In genomic region chr7:143837705-143838358, GRCm38 (mm10) we compare ENCODE assay signal across 40 mouse cellular contexts. TPM values are rescaled to one million over a fixed set of nuclear protein-coding genes. Genes with fewer than 3 reads are reported as not detected.
DNase-seq lines count a peak whose midpoint lies in the region; ATAC-seq lines count a peak whose summit lies in the region.
"Had no signal": no experiment of that assay in that cellular context is flagged by ENCODE, and none has a peak within 500 bp of the region (broad histone marks: within the 10 kb centered on the region; RNA-seq: fewer than 3 reads in every experiment).

No protein-coding gene starts in this region.

- H3K9me3 ChIP-seq in hindbrain, embryonic 12.5 days (replicated peaks), result no peaks in the 10 kb centered on the region
- H3K9me3 ChIP-seq: forebrain, embryonic 15.5 days; limb, embryonic 13.5 days; neural tube, embryonic 12.5 days had no signal

- no peak for ATAC-seq in hindbrain, embryonic 12.5 days (ENCODE audit: low FRiP score)
- ATAC-seq: activated CD4-positive, CD25-positive, alpha-beta regulatory T cell, adult 4 months; forebrain, embryonic 15.5 days; intestine, postnatal 0 days; midbrain, embryonic 16.5 days had no signal

- no peaks in the 10 kb centered on the region for H3K27me3 ChIP-seq in hindbrain, embryonic 12.5 days
- H3K27me3 ChIP-seq: CH12.LX; forebrain, embryonic 15.5 days; limb, embryonic 13.5 days; neural tube, embryonic 12.5 days had no signal

- no peak overlapping the region for H3K9ac ChIP-seq in hindbrain, embryonic 12.5 days
- H3K9ac ChIP-seq: forebrain, embryonic 15.5 days; hindbrain, embryonic 14.5 days; limb, embryonic 13.5 days; neural tube, embryonic 12.5 days had no signal

- H3K4me2 ChIP-seq in hindbrain, embryonic 12.5 days (replicated peaks), result no peak overlapping the region
- H3K4me2 ChIP-seq: forebrain, embryonic 15.5 days; hindbrain, embryonic 14.5 days; limb, embryonic 13.5 days; liver, embryonic 11.5 days; midbrain, embryonic 11.5 days; neural tube, embryonic 12.5 days had no signal

- H3K4me1 ChIP-seq in hindbrain, embryonic 12.5 days, result peaks cover 25% of the 10 kb centered on the region
- H3K4me1 ChIP-seq: limb, embryonic 13.5 days had no signal

- peaks cover 64% of the 10 kb centered on the region for H3K36me3 ChIP-seq in hindbrain, embryonic 12.5 days

- WGBS in hindbrain, embryonic 12.5 days, result 99% methylated on average over 3 of the region's 3 CpGs

- no peak overlapping the region for H3K27ac ChIP-seq in hindbrain, embryonic 12.5 days
- H3K27ac ChIP-seq: forebrain, embryonic 15.5 days; hindbrain, embryonic 14.5 days; limb, embryonic 13.5 days; neural tube, embryonic 12.5 days had no signal

- peak; percentile 4 for DNase-seq in adrenal gland, adult 2 months
- no peak for DNase-seq in adrenal gland, postnatal 36 days
- peak; percentile 18 for DNase-seq in left cerebral cortex, postnatal 4 days
- no peak for DNase-seq in left cerebral cortex, adult 18-20 months (ENCODE audit: low spot score in 2 of 2)
- DNase-seq in thymus, postnatal 14 days, result peak; percentile 70
- no peak for DNase-seq in right cerebral cortex, postnatal 25 days
- DNase-seq in testis, postnatal 10 days (ENCODE audit: low spot score), result no peak
- DNase-seq: adrenal gland, postnatal 10 days; cerebellum, adult 18-20 months; cerebellum, postnatal 25 days; heart, postnatal 14 days; kidney, adult 9 months; kidney, postnatal 10 days; layer of hippocampus, adult 9-11 months; lung, postnatal 36 days had no signal

- intact Hi-C loops in left cerebral cortex, postnatal 4 days (cut with DNase I), result no loop called here

- no peak overlapping the region for H3K4me3 ChIP-seq in hindbrain, embryonic 12.5 days
- H3K4me3 ChIP-seq: forebrain, embryonic 15.5 days; limb, embryonic 13.5 days; neural tube, embryonic 12.5 days had no signal

RNA-seq across cellular contexts. Expression of gene Dhcr7, which starts 14.9 kb away (rescaled TPM):
- 100 to 1,000 TPM; 689 to 950 TPM for total RNA-seq in adrenal gland, adult 2 months (2021)
- 917 and 1,241 TPM in 2 replicates for polyA plus RNA-seq in adrenal gland, adult 2 months (2012; rRNA removed)
- total RNA-seq in adrenal gland, postnatal 36 days (2021), result 1,000 to 10,000 TPM in 1 of 2 experiments, 100 to 1,000 TPM in 1; 948 to 1,085 TPM
- 10 to 100 TPM; 84.2 to 85.6 TPM for total RNA-seq in left cerebral cortex, postnatal 4 days (2021)
- total RNA-seq in left cerebral cortex, adult 18-20 months (2021), result 10 to 100 TPM; 34.4 to 36.7 TPM
- polyA plus RNA-seq in hindbrain, embryonic 12.5 days (2016; fragmentation: Nextera tagmentation; extraction: Ambion mirVana), result 64.3 and 64.4 TPM in 2 replicates

RNA-seq across cellular contexts. Expression of gene Nadsyn1, which starts 15.2 kb away (rescaled TPM):
- 10 to 100 TPM in 1 of 2 experiments, 1 to 10 TPM in 1; 7.8 to 11.6 TPM for total RNA-seq in adrenal gland, adult 2 months (2021)
- 9.0 and 9.1 TPM in 2 replicates for polyA plus RNA-seq in adrenal gland, adult 2 months (2012; rRNA removed)
- total RNA-seq in adrenal gland, postnatal 36 days (2021), result 10 to 100 TPM; 11.8 to 12.6 TPM
- total RNA-seq in left cerebral cortex, postnatal 4 days (2021), result 1 to 10 TPM; 4.5 to 6.1 TPM
- 1 to 10 TPM; 4.7 to 9.0 TPM for total RNA-seq in left cerebral cortex, adult 18-20 months (2021)
- polyA plus RNA-seq in hindbrain, embryonic 12.5 days (2016; fragmentation: Nextera tagmentation; extraction: Ambion mirVana), result 9.0 and 9.1 TPM in 2 replicates

RNA-seq across cellular contexts. Expression of gene Gm498, which starts 28.8 kb away (rescaled TPM):
- not detected for total RNA-seq in adrenal gland, adult 2 months (2021)
- polyA plus RNA-seq in adrenal gland, adult 2 months (2012; rRNA removed), result not detected in 2 replicates
- total RNA-seq in adrenal gland, postnatal 36 days (2021), result not detected
- total RNA-seq in left cerebral cortex, postnatal 4 days (2021), result not detected
- total RNA-seq in left cerebral cortex, adult 18-20 months (2021), result not detected
- not detected in 2 replicates for polyA plus RNA-seq in hindbrain, embryonic 12.5 days (2016; fragmentation: Nextera tagmentation; extraction: Ambion mirVana)
- total RNA-seq: adrenal gland, postnatal 10 days; CH12.LX; ES-E14; gastrocnemius, adult 18-20 months; gastrocnemius, postnatal 4 days; heart, postnatal 14 days; left cerebral cortex, postnatal 25 days; megakaryocyte, adult 5-6 weeks had no signal
- polyA plus RNA-seq: brain, embryonic 14.5 days; C2C12; embryonic facial prominence, embryonic 11.5 days; forebrain, embryonic 15.5 days; frontal cortex, adult 2 months; heart, embryonic 14.5 days; hindbrain, embryonic 14.5 days; intestine, postnatal 0 days; limb, embryonic 13.5 days; liver, embryonic 11.5 days; liver, embryonic 16.5 days; lung, embryonic 16.5 days; midbrain, embryonic 11.5 days; midbrain, embryonic 16.5 days; neural tube, embryonic 12.5 days; small intestine, adult 2 months; stomach, embryonic 14.5 days had no signal

RNA-seq across cellular contexts. Expression of gene Mrgpre, which starts 53.5 kb away (rescaled TPM):
- 1 to 10 TPM; 1.7 to 3.2 TPM for total RNA-seq in adrenal gland, adult 2 months (2021)
- 2.5 and 3.9 TPM in 2 replicates for polyA plus RNA-seq in adrenal gland, adult 2 months (2012; rRNA removed)
- 1 to 10 TPM; 1.3 to 1.6 TPM for total RNA-seq in adrenal gland, postnatal 36 days (2021)
- total RNA-seq in left cerebral cortex, postnatal 4 days (2021), result 10 to 100 TPM; 15.3 to 16.5 TPM
- 1 to 10 TPM; 6.4 to 7.2 TPM for total RNA-seq in left cerebral cortex, adult 18-20 months (2021)
- 3.0 and 4.2 TPM in 2 replicates for polyA plus RNA-seq in hindbrain, embryonic 12.5 days (2016; fragmentation: Nextera tagmentation; extraction: Ambion mirVana)
- total RNA-seq: megakaryocyte, adult 5-6 weeks had no signal

Comparison
In these comparisons a context has a peak if more than half of its experiments do, and no peak if none do; other contexts are left out.
1. DNase-seq: peak in adrenal gland, adult 2 months (single experiment), left cerebral cortex, postnatal 4 days (single experiment) and thymus, postnatal 14 days (single experiment); none in adrenal gland, postnatal 36 days (0 of 2), left cerebral cortex, adult 18-20 months (0 of 2), right cerebral cortex, postnatal 25 days (single experiment) and testis, postnatal 10 days (single experiment).
2. RNA of gene Dhcr7, which starts 14.9 kb away (total RNA-seq): 948 to 1,085 TPM in adrenal gland, postnatal 36 days and 689 to 950 TPM in adrenal gland, adult 2 months; 84.2 to 85.6 TPM in left cerebral cortex, postnatal 4 days and 34.4 to 36.7 TPM in left cerebral cortex, adult 18-20 months; every median in the first group is over 4 times any median in the second.